Mouse (Mus musculus): ENCODE measurements around the gene Lhcgr.

DNA sequence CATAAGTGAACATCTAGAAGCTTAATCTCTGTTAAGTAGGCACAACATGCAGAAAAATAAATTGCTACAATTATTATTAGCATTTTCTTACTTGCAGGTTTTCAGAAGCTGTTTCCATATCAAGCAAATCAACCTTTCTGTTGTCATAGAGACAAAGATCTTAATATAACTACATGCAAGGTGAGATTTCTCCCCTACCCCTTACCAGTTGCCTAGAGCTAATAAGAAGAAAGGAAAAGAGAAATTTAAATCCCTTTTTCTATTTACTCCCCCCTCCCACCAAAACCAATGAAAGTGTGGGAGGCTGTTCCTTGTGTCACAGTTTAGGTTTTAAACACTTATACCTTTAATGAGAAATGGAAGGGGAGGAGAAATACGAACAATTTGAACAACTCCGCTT, 3.4 kb downstream of the Lhcgr start:
- no peak for TF ChIP-seq CTCF (IDR thresholded peaks at IDR 0.05; ENCODE audit: low read depth, low read length)
- TF ChIP-seq POLR2A (IDR thresholded peaks at IDR 0.05; ENCODE audit: borderline replicate concordance, low read depth, low read length), result no peak
